In the genomic region with DNA sequence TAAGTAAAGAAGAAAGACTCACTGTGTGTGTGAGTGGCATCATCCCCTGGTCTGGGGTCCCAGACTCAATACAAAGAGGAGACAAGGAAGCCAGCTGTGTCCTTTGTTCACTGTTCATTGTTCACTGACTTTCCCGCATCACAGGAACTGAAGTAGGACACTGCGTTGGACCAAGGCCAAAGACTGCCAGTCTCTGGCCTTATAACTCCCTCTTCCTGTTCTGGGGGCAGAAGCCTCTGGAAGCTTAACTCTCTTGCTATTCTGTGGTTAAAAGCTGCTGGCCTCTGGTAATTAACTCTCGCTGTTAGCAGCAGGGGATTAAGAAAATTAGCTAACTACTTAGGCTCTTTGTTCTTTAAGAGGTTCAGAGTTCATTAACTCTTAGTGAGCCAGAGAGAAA, we compare ENCODE assay signal across 23 mouse cellular contexts.
DNase-seq lines count a peak whose midpoint lies in the region; ATAC-seq and TF ChIP-seq lines count a peak whose summit lies in the region.
"Had no signal": no experiment of that assay in that cellular context is flagged by ENCODE, and none has a peak within 500 bp of the region (broad histone marks: within the 10 kb centered on the region; RNA-seq: fewer than 3 reads in every experiment).

No protein-coding gene starts in this region.

- no peaks in the 10 kb centered on the region for H3K9me3 ChIP-seq in forebrain, embryonic 14.5 days (replicated peaks; ENCODE audit: control insufficient read depth, low read length)
- no peaks in the 10 kb centered on the region for H3K9me3 ChIP-seq in forebrain, postnatal 0 days (ENCODE audit: low read length)
- H3K9me3 ChIP-seq in embryonic facial prominence, embryonic 14.5 days (ENCODE audit: control insufficient read depth, low read length) = 0 out of 2 replicates have a peak, but pooled peaks cover 7% of the 10 kb centered on the region

- H3K27ac ChIP-seq in forebrain, embryonic 14.5 days (ENCODE audit: low read depth, low read length) = no peak overlapping the region
- no peak overlapping the region for H3K27ac ChIP-seq in forebrain, postnatal 0 days (ENCODE audit: low read depth, low read length)
- H3K27ac ChIP-seq in embryonic facial prominence, embryonic 14.5 days (replicated peaks; ENCODE audit: low read depth, low read length) = no peak overlapping the region
- H3K27ac ChIP-seq: embryonic facial prominence, embryonic 12.5 days; forebrain, embryonic 13.5 days; hindbrain, embryonic 15.5 days; midbrain, embryonic 12.5 days had no signal

- H3K9ac ChIP-seq in forebrain, embryonic 14.5 days (ENCODE audit: low read length) = no peak overlapping the region
- no peak overlapping the region for H3K9ac ChIP-seq in forebrain, postnatal 0 days
- no peak overlapping the region for H3K9ac ChIP-seq in embryonic facial prominence, embryonic 14.5 days (ENCODE audit: low read depth, low read length)
- H3K9ac ChIP-seq: embryonic facial prominence, embryonic 12.5 days; forebrain, embryonic 13.5 days; heart, embryonic 12.5 days; hindbrain, embryonic 15.5 days; midbrain, embryonic 12.5 days had no signal

- H3K4me3 ChIP-seq in forebrain, embryonic 14.5 days (ENCODE audit: low read depth, low read length) = no peak overlapping the region
- H3K4me3 ChIP-seq in forebrain, postnatal 0 days (ENCODE audit: low read depth, low read length) = no peak overlapping the region
- no peak overlapping the region for H3K4me3 ChIP-seq in embryonic facial prominence, embryonic 14.5 days (ENCODE audit: low read depth, low read length)
- H3K4me3 ChIP-seq: embryonic facial prominence, embryonic 12.5 days; erythroblast, embryonic 14.5 days; forebrain, embryonic 13.5 days; heart, embryonic 12.5 days; hindbrain, embryonic 15.5 days; midbrain, embryonic 12.5 days had no signal

- peak; percentile 37 for DNase-seq in forebrain, embryonic 14.5 days (ENCODE audit: low spot score)
- no peak for DNase-seq in forebrain, postnatal 0 days
- peak; percentile 8 to 16 for DNase-seq in kidney, postnatal 4 days
- DNase-seq in kidney, adult 8-10 months = no peak
- DNase-seq in Muller cell, postnatal 12 days (ENCODE audit: inconsistent ontology term) = peak; percentile 16
- peak; percentile 39 for DNase-seq in embryonic facial prominence, embryonic 14.5 days (ENCODE audit: low spot score)
- no peak for DNase-seq in thymus, postnatal 25 days
- DNase-seq: adrenal gland, postnatal 36 days; cerebellum, adult 11 months; gastrocnemius, postnatal 10 days; heart, adult 11 months; heart, postnatal 10 days; right cerebral cortex, postnatal 14 days; spleen, adult 18-20 months had no signal

- no peak for TF ChIP-seq CTCF in forebrain, postnatal 0 days (IDR thresholded peaks at IDR 0.05; ENCODE audit: low read depth)

- ATAC-seq in forebrain, embryonic 14.5 days = no peak
- ATAC-seq in forebrain, postnatal 0 days = no peak
- no peak for ATAC-seq in embryonic facial prominence, embryonic 14.5 days (ENCODE audit: low read depth)
- ATAC-seq in erythroid progenitor cell, adult 5-6 weeks (replicated peaks; ENCODE audit: low FRiP score, poor library complexity, severe bottlenecking) = no peak
- ATAC-seq: forebrain, embryonic 13.5 days; intestine, embryonic 16.5 days; lung, postnatal 0 days had no signal

- no peak overlapping the region for H3K4me2 ChIP-seq in forebrain, embryonic 14.5 days (ENCODE audit: low read length)
- H3K4me2 ChIP-seq in forebrain, postnatal 0 days (ENCODE audit: low read depth) = no peak overlapping the region
- H3K4me2 ChIP-seq in embryonic facial prominence, embryonic 14.5 days (ENCODE audit: low read depth, low read length) = no peak overlapping the region
- H3K4me2 ChIP-seq: embryonic facial prominence, embryonic 12.5 days; forebrain, embryonic 13.5 days; heart, embryonic 12.5 days; hindbrain, embryonic 15.5 days; midbrain, embryonic 12.5 days had no signal

- H3K4me1 ChIP-seq in forebrain, embryonic 14.5 days (ENCODE audit: control insufficient read depth, insufficient read depth, low read length) = peaks cover 2% of the 10 kb centered on the region; the same call in 1 of the 2 replicates
- no peaks in the 10 kb centered on the region for H3K4me1 ChIP-seq in forebrain, postnatal 0 days (ENCODE audit: insufficient read depth)
- H3K4me1 ChIP-seq in embryonic facial prominence, embryonic 14.5 days (ENCODE audit: control insufficient read depth, insufficient read depth, low read length) = no peaks in the 10 kb centered on the region
- H3K4me1 ChIP-seq: embryonic facial prominence, embryonic 12.5 days; hindbrain, embryonic 15.5 days had no signal

- H3K27me3 ChIP-seq in forebrain, embryonic 14.5 days (replicated peaks; ENCODE audit: control insufficient read depth, insufficient read depth, low read length) = no peaks in the 10 kb centered on the region
- no peaks in the 10 kb centered on the region for H3K27me3 ChIP-seq in forebrain, postnatal 0 days (ENCODE audit: insufficient read depth, low read length)
- H3K27me3 ChIP-seq in embryonic facial prominence, embryonic 14.5 days (replicated peaks; ENCODE audit: control insufficient read depth, insufficient read depth, low read length) = no peaks in the 10 kb centered on the region
- H3K27me3 ChIP-seq: embryonic facial prominence, embryonic 12.5 days; forebrain, embryonic 13.5 days; heart, embryonic 12.5 days; hindbrain, embryonic 15.5 days; midbrain, embryonic 12.5 days had no signal

- no peaks in the 10 kb centered on the region for H3K36me3 ChIP-seq in forebrain, embryonic 14.5 days (ENCODE audit: control insufficient read depth, insufficient read depth, low read length)
- no peaks in the 10 kb centered on the region for H3K36me3 ChIP-seq in forebrain, postnatal 0 days (ENCODE audit: insufficient read depth)
- no peaks in the 10 kb centered on the region for H3K36me3 ChIP-seq in embryonic facial prominence, embryonic 14.5 days (ENCODE audit: control insufficient read depth, insufficient read depth, low read length)
- H3K36me3 ChIP-seq: embryonic facial prominence, embryonic 12.5 days; heart, embryonic 12.5 days; hindbrain, embryonic 15.5 days; midbrain, embryonic 12.5 days had no signal

- 4% methylated on average over 3 of the region's 3 CpGs for WGBS in forebrain, embryonic 14.5 days
- WGBS in forebrain, postnatal 0 days = 4% methylated on average over 3 of the region's 3 CpGs
- WGBS in embryonic facial prominence, embryonic 14.5 days = 19% methylated on average over 3 of the region's 3 CpGs

Comparison
In these comparisons a context has a peak if more than half of its experiments do, and no peak if none do; other contexts are left out.
1. DNase-seq: peak in forebrain, embryonic 14.5 days (single experiment), kidney, postnatal 4 days (2 of 2), Muller cell, postnatal 12 days (single experiment) and embryonic facial prominence, embryonic 14.5 days (single experiment); none in forebrain, postnatal 0 days (single experiment), kidney, adult 8-10 months (0 of 2) and thymus, postnatal 25 days (single experiment).